Mouse (Mus musculus): ENCODE measurements around the gene Tchp. TPM values are rescaled to one million over a fixed set of nuclear protein-coding genes. Genes with fewer than 3 reads are reported as not detected.

The Tchp gene
- 13.3 and 13.6 TPM in 2 replicates for polyA plus RNA-seq (2012; rRNA removed; ENCODE audit: low replicate concordance)

DNA sequence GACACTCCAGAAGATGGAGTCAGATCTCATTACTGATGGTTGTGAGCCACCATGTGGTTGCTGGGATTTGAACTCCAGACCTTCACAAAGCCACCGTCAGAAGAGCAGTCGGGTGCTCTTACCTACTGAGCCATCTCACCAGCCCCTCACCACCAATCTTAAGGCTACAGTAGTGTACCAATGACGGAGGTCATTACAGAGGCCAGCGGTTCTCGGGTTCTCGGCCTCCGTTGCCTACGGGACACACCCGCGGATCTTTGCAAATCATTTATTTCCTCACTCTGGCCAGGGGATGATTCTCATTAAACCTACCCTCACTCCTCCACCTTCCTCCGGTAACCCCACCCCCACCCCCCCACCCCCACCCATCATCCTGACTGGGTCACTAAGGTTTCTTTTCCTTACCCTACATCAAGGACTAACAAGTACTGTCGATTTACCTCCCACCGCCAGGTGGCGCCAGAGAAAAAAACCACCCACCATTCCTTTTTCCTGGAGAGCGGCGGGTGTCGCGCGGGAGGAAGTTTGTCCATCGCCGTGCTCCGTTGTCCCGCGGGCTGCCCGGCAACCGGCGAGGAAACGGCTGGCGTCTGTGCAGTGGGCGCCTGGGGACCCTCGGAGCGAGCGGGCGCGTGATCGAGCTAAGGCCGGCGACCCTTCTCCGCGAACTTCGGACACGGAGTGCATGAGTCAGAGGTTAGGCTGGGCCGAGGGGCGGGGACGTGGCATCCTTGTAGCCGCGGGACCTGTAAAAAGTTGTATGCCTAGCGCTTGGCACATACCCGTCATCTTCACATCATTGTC is at the start of gene Tchp:
Tchp (plus strand) TSS at position 496 of the 804 bp plus-strand sequence.

GRCm38 (mm10) chr5:114658255-114658654 is 49.3 kb upstream of the Tchp start, which contains the start of gene Trpv4:
TSS of gene Trpv4 (minus strand) at chr5:114658421.

GRCm38 (mm10) chr5:114690633-114691567 is 16.7 kb upstream of the Tchp start, which contains the start of gene Gltp:
TSS of gene Gltp (minus strand) at chr5:114690984.

Other genes starting within 250 kb of the Tchp start
- 2.7 and 4.3 TPM in 2 replicates for gene Fam222a, start 139.7 kb upstream of the Tchp start, polyA plus RNA-seq (2012; rRNA removed; ENCODE audit: low replicate concordance)
- gene Trpv4, start 49.3 kb upstream of the Tchp start, polyA plus RNA-seq (2012; rRNA removed; ENCODE audit: low replicate concordance) = 18.3 and 19.2 TPM in 2 replicates
- gene Gltp, start 16.8 kb upstream of the Tchp start, polyA plus RNA-seq (2012; rRNA removed; ENCODE audit: low replicate concordance) = 112 and 185 TPM in 2 replicates
- 54.6 and 74.8 TPM in 2 replicates for gene Ankrd13a, start 66.9 kb downstream of the Tchp start, polyA plus RNA-seq (2012; rRNA removed; ENCODE audit: low replicate concordance)
- 67.4 and 80.8 TPM in 2 replicates for gene Git2, start 67.8 kb downstream of the Tchp start, polyA plus RNA-seq (2012; rRNA removed; ENCODE audit: low replicate concordance)
- gene 1500011B03Rik, start 115.7 kb downstream of the Tchp start, polyA plus RNA-seq (2012; rRNA removed; ENCODE audit: low replicate concordance) = 32.1 and 36.0 TPM in 2 replicates
- gene 4930519G04Rik, start 145.9 kb downstream of the Tchp start, polyA plus RNA-seq (2012; rRNA removed; ENCODE audit: low replicate concordance) = not detected in 2 replicates
- gene Gm9936, start 150.9 kb downstream of the Tchp start, polyA plus RNA-seq (2012; rRNA removed; ENCODE audit: low replicate concordance) = not detected in 2 replicates
- gene Oasl2, start 189.2 kb downstream of the Tchp start, polyA plus RNA-seq (2012; rRNA removed; ENCODE audit: low replicate concordance) = 9.2 and 27.5 TPM in 2 replicates
- gene Oasl1, start 215.5 kb downstream of the Tchp start, polyA plus RNA-seq (2012; rRNA removed; ENCODE audit: low replicate concordance) = 10.2 and 12.7 TPM in 2 replicates
- 15.6 and 18.0 TPM in 2 replicates for gene 2210016L21Rik, start 234.4 kb downstream of the Tchp start, polyA plus RNA-seq (2012; rRNA removed; ENCODE audit: low replicate concordance)